Mouse (Mus musculus) stomach, postnatal 0 days (tissue): ENCODE results near the gene Gm21764. TPM values are rescaled to one million over a fixed set of nuclear protein-coding genes. Genes with fewer than 3 reads are reported as not detected.
"Not testable (repeated sequence)": the region's sequence is repeated elsewhere in the genome, so short reads cannot be mapped to it uniquely, and the experiment has no call there.

Source experiments
- ATAC-seq: fragments of 200-750 bp; cut with Nextera tagmentation; 2 replicates; pipeline ENCODE4 v1.8.0; 2017; ENCODE audit not compliant: low FRiP score, low TSS enrichment
- DNase-seq: peaks from one replicate; pipeline ENCODE4 v3.0.0-alpha.2; 2016; ENCODE audit warnings: low spot score
- H3K27ac ChIP-seq: fragments of 300-500 bp; sonication (generic); replicated peaks from 2 replicates; pipeline ENCODE4 v1.5.1; 2014; ENCODE audit warnings: mild to moderate bottlenecking, control low read depth
- H3K27me3 ChIP-seq: fragments of 300-500 bp; sonication (generic); 2 replicates; pipeline ENCODE4 v1.6.1; 2014; ENCODE audit warnings: low read length; ENCODE audit not compliant: control insufficient read depth, insufficient read depth
- H3K36me3 ChIP-seq: fragments of 300-500 bp; sonication (generic); 2 replicates; pipeline ENCODE4 v1.6.1; 2014; ENCODE audit warnings: low read length, mixed read lengths; ENCODE audit not compliant: control insufficient read depth, insufficient read depth
- H3K4me1 ChIP-seq: fragments of 300-500 bp; sonication (generic); replicated peaks from 2 replicates; pipeline ENCODE4 v1.6.1; 2014; ENCODE audit warnings: antibody characterized with exemption; ENCODE audit not compliant: control insufficient read depth, insufficient read depth
- H3K4me2 ChIP-seq: fragments of 300-500 bp; sonication (generic); replicated peaks from 2 replicates; pipeline ENCODE4 v1.6.1; 2014; ENCODE audit warnings: low read depth, mild to moderate bottlenecking, control low read depth, moderate library complexity
- H3K4me3 ChIP-seq: fragments of 300-500 bp; sonication (generic); 2 replicates; pipeline ENCODE4 v1.5.1; 2014; ENCODE audit warnings: low read depth, low read length, control low read depth
- H3K9ac ChIP-seq: fragments of 300-500 bp; sonication (generic); 2 replicates; pipeline ENCODE4 v1.6.1; 2014; ENCODE audit warnings: mild to moderate bottlenecking, low read length, control low read depth, mixed read lengths
- H3K9me3 ChIP-seq: fragments of 300-500 bp; sonication (generic); 2 replicates; pipeline ENCODE4 v1.6.1; 2016; ENCODE audit warnings: low read length; ENCODE audit not compliant: control insufficient read depth
- WGBS: fragments of 180-500 bp; shearing (Covaris S2); extraction: QIAGEN DNeasy Blood & Tissue Kit; methylation state at CpG from one replicate; pipeline ENCODE4 v1.1.7; 2014; 5-methylcytosine and 5-hydroxymethylcytosine counted together
- polyA plus RNA-seq: library from polyadenylated mRNA; unstranded; fragments of >200 nt; fragmentation: Nextera tagmentation; extraction: Ambion mirVana; gene quantifications from 2 replicates; pipeline ENCODE4 v1.2.1, GENCODE M21; 2015

Gm21764 gene
- not detected in 2 replicates for polyA plus RNA-seq

DNA sequence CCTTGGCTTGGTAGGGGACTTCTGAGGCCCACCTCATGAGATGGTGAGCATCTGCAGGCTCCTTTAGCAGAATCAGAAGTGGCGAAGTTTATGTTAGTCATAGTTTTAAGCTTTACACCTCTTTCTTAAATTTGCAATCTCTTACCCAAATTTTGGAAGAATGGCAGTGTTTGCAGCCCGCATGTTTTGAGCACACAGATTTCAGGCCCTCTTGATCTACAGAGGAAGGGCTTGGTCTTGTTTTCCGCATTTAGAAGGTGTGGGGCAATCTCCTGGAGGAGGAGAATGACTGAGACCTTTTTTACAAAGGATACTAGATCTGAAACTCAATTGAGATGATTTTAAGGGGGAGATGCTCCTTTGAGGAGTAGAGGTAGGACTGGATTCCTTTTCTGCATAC, at the start of gene Gm21764:
TSS of gene Gm21764 (minus strand) at position 101 of the 400 bp plus-strand sequence.
- H3K4me3 ChIP-seq, H3K27ac ChIP-seq, H3K4me2 ChIP-seq, ATAC-seq, H3K36me3 ChIP-seq, H3K4me1 ChIP-seq, DNase-seq, H3K27me3 ChIP-seq, H3K9me3 ChIP-seq, H3K9ac ChIP-seq: not testable (repeated sequence)
- WGBS, result no CpG with 5 or more reads among the region's 3 CpGs

DNA sequence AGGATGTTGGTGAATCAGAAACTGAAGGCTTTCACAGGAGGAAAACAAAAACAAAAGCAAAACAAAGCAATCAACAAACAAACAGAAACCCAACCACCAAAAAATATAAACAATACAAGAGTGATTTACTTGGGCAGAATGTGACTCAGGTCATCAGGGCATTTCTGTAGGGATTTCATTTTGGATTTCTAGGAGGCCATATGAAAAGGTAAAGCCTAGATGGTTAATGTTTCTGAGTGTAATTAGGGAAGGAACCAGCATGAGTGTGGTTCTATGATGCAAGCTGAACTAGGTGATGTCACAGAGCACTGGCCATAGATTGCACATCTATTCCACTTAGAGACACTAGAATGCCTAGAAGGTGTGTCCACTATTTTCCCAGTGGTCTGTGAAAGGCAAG, 27.2 kb upstream of the Gm21764 start, which contains the start of gene Ssty1:
TSS of gene Ssty1 (plus strand) at position 301 of the 400 bp plus-strand sequence.
- not testable (repeated sequence) for H3K4me3 ChIP-seq, H3K4me2 ChIP-seq, H3K36me3 ChIP-seq, DNase-seq, H3K27ac ChIP-seq, H3K9me3 ChIP-seq, H3K4me1 ChIP-seq, ATAC-seq, H3K9ac ChIP-seq, H3K27me3 ChIP-seq

Other genes starting within 250 kb of the Gm21764 start
- not detected in 2 replicates for gene Gm21904, start 215.5 kb downstream of the Gm21764 start, polyA plus RNA-seq
- gene Gm20772, start 187.1 kb downstream of the Gm21764 start, polyA plus RNA-seq, result not detected in 2 replicates
- not detected in 2 replicates for gene Gm20831, start 187.1 kb downstream of the Gm21764 start, polyA plus RNA-seq
- not detected in 2 replicates for gene Srsy, start 124.5 kb downstream of the Gm21764 start, polyA plus RNA-seq
- gene Ssty1, start 27.3 kb upstream of the Gm21764 start, polyA plus RNA-seq, result not detected in 2 replicates